Mouse (Mus musculus): Measurements from ENCODE around the gene Msh4.
A peak's percentile ranks its signal among the peaks of the same experiment; 100 is the strongest.
"Not testable (repeated sequence)": the region's sequence is repeated elsewhere in the genome, so short reads cannot be mapped to it uniquely, and the experiment has no call there.

Msh4 gene

DNA sequence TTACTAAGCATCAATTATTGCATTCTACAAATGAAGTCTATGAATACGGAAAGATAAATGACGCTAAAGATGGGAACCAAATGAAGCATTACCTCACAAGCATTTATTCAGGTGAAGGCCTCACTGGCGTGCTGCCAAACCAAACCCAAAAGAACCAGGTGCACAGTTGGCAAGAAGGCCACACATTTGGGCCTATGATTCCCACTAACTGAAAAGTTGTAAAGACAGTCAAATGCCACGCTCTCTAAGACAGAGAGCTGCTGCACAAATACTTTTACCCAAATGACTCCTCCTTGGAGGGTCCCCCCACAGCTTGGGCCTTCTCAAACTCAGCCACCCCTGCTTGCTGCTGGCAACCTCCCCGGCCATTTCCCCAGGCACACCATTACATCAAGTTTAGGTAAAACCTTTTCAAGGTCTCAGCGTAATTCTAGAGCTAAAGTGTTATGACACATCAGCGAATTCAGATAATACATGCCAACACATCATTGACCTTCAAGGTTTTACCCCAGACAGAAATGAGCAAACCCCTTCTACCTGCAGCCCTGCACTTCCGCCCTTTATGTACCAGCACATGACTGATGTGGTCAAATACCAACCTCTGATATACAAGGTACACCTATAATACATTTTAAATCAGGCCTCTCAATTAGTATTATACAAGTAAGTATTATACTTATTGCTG, 5.4 kb upstream of the Msh4 start:
- DNase-seq (ENCODE audit: low spot score in 2 of 2), result no peak

DNA sequence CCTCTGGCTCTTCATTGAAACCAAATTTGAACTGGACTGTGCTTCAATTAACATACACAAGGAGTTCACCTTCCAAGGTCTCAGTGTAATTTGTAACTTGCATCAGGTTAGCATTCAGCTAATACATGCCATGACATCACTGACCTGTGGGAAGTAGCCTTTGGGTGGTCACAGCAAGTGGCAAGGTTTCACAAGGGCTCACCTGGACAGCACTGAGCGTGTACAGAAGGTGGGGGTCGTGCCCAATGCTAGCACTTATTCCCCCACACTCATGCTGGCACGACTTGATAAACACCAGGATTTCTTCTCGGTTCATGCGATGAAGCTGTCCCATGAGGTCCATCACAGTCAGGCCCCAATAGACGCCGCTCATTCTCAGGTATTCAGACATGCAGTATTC, 4.6 kb upstream of the Msh4 start:
- DNase-seq (ENCODE audit: low spot score in 2 of 2), result no peak

GRCm38 (mm10) chr3:153908919-153909318, 3.0 kb upstream of the Msh4 start:
- DNase-seq (ENCODE audit: low spot score in 2 of 2), result no peak

GRCm38 (mm10) chr3:153905251-153906135, 445 bp downstream of the Msh4 start:
- DNase-seq (ENCODE audit: low spot score in 2 of 2), result no peak

GRCm38 (mm10) chr3:153904586-153904985, 1.4 kb downstream of the Msh4 start:
- DNase-seq (ENCODE audit: low spot score in 2 of 2), result no peak

DNA sequence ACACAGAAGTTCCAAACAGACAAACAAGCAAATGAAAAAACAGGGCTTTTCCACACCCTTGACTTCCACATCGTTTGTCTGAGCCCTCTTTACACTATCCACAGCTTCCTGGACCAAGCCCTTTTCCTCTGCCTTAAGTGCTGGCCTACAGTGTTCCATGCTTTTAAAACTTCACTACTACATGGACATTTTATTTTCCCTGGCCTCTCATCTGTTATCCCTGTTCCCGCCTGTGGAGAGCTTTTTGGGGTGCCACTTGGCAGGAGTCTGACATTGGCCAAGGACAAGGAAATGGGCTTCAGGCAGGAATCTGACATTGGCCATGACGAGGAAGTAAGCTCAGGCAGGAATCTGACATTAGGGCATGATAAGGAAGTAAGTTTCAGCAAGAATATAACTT, 3.3 kb downstream of the Msh4 start:
- DNase-seq (ENCODE audit: low spot score in 2 of 2), result no peak

- DNase-seq (ENCODE audit: low spot score in 2 of 2), result no peak
Measured at GRCm38 (mm10) chr3:153901904-153902303, 4.0 kb downstream of the Msh4 start.

GRCm38 (mm10) chr3:153897216-153897615, 8.7 kb downstream of the Msh4 start:
- no peak for DNase-seq (ENCODE audit: low spot score in 2 of 2)

GRCm38 (mm10) chr3:153895454-153895853, 10.5 kb downstream of the Msh4 start:
- DNase-seq (ENCODE audit: low spot score in 2 of 2), result no peak

DNA sequence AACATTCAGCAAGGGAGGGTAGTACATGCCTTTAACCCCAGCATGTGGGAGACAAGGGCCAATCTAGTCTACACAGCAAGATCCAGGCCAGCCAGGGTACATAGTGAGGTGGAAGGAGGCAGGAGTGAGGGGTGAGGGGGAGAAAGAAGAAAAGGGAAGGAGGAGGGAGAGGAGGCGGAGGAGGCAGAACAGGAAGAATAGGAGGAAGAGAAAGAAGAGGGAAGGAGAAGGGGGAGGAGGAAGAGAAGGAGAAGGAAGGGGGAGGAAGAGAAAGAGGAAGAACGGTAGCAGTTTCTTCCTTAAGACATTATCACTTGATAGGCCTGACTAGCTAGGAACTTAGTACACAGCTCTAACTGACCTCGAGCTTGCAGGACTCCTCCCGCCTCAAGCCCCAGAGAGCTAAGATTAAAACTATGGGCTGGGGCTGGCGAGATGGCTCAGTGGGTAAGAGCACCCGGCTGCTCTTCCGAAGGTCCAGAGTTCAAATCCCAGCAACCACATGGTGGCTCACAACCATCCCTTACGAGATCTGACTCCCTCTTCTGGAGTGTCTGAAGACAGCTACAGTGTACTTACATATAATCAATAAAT, 16.7 kb downstream of the Msh4 start:
- no peak for DNase-seq (ENCODE audit: low spot score in 2 of 2)

DNA sequence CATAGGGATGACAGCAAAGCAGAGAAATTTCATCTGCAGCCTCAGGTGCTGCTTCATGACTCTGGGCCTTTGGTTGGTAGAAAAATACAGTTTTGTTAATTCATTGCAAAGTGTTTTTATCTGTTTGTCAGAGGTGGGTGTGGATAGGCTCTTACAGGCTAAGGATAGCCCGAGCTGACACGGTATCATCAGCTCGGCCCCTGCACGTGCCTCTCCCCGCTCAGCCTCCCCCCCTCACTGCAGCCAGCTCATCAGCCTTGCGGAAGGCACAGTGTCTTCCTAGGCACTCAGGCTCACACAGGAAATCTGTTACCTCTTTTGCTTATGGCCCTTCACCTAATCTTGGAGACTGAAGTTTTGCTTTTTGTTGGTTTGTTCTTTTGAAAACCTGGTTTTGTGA, 17.8 kb downstream of the Msh4 start:
- no peak for DNase-seq (ENCODE audit: low spot score in 2 of 2)

DNA sequence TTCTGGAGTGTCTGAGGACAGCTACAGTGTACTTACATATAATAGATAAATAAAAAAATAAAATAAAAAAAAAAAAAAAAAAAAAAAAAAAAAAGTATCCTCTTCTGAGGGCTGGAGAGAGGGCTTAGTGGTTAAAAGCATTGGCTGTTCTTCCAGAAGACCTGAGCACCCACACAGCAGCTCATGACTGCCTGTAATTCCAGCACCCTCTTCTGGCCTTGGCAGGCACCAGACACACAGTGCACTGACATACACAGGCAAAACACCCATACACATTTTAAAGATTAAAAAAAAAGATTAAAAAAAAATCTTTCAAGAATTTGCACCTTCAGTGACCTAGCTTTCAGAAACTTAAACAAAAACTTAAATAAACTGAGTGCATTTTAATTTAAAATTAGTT, 19.6 kb downstream of the Msh4 start:
- no peak for DNase-seq (ENCODE audit: low spot score in 2 of 2)

DNA sequence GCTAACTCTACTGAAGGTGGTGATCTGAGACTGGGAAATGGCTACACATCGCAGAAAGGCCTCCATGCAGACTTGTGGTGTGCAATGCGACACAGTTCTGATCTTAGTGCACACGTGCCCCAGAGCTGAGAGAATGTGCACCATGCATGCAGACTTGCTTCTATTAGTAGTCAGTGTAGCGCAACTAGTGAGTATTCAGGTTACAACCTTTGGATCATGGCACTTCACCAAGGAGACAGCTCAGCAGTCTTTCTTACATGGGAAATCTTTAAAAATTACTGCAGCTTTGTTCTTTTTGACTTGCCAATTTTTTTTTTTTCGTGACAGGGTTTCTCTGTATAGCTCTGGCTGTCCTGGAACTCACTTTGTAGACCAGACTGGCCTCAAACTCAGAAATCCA, 34.5 kb downstream of the Msh4 start:
- no peak for DNase-seq (ENCODE audit: low spot score in 2 of 2)

DNA sequence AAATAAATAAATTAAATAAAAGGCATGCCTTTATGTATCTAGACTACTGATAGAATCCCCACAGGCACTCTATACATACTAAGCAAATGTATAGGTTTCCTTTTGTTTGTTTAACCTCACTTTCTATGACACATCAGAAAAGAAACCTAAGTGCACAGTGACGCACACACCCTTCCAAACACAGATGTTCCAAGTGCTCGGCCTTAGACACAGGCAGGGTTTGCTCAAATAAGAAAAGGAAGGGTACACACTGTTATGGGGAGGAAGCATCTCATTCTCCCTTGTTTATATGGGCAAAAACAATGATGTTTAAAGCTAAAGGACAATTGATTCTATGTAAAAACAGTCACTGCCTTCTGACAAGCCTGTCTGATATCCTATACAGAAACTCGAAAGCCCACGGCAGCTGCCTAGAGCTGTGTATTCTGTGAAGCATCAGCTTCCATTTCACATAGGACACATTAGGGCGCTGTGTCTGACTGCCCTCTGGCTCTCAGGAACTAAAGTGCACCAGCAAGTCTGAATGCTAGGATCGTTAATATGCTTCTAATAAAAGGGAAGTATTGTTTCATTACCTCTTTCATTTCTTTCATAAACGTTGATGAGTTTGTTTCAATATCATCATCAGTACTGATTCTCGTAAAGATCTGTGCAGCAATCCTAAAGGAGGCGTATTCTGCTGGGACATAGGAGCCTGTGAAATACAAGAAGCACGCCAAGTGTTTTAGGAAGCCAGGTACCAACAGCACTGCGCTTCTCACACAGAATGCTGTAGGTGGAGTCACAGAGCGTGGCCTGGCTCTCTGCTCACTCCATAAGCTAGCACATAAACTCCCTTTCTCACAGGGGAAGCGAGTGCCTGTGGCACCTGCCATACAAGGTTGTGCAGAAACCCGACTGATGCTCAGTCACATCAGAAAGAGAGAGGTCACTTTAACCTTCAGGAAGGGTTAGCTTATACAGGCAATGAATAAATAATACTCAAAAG, 38.5 kb downstream of the Msh4 start:
- DNase-seq (ENCODE audit: low spot score in 2 of 2), result no peak

DNA sequence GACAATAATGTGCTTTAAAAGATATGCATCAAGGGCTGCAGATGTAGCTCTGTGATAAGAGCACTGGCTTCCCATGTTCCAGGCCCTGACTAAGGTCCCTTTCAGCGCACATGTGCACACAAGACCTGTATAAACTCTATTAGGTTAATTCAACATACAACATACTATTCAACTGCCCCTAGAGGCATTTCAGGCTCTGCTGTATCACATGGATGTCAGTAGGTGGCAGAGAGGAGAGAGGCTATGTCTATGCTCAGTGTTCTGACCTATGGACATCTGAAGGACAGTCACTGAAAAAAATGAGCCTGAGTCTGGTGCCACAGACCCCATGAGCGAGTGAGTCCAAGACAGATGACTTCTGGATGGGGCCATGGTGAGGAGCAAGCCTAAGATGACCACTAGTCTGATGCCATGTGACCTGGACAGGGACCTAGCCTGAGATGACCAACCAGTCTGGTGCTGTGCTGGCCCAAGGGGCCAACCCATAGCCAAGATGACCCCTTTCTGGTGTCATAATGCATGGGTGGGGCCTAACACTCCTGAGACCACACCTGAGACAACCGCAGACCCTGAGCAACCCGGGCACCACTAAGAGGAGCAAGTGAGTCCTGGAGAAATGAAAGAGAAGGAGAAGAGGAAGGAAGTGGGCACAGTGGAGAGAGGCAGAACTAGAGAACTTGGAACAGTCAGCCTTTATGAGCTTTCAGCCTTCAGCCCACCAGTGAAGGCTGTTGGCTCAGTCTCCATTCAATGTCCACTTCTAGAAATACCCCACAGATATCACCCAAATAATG, 41.1 kb downstream of the Msh4 start:
- DNase-seq (ENCODE audit: low spot score in 2 of 2), result no peak

DNA sequence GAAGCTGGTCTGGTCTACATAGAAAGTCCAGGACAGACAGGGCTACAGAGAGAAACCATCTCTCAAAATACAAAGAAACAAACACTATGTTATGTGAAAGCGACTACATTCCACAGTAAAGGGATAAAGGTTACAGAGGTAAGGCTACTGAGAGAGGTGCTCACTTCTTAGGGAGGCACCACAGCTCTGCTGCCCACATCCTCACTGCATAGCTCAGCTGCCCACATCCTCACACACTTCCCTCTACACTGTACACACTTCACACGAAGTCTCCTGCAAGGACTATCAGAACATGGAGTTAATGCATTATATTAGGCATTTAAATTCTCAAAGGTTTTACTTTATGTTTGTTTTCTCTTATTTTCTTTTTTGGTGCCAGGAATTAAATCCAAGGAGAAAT, 42.1 kb downstream of the Msh4 start:
- DNase-seq (ENCODE audit: low spot score in 2 of 2), result no peak

DNA sequence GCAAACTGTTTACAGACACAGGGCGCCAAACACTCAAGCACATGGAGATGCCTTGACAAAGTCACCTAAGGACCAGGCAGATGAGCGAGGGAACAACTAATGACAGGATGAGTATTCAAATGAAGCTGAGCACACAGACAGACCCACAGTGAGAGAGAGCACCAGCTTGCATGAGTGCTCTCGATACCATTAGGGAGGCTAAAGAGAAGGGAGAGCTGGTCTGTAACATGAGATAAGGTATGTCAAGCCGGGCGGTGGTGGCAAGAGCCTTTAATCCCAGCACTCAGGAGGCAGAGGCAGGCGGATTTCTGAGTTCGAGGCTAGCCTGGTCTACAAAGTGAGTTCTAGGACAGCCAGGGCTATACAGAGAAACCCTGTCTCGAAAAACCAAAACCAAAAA, 45.5 kb downstream of the Msh4 start:
- DNase-seq (ENCODE audit: low spot score in 2 of 2), result not testable (repeated sequence)

DNA sequence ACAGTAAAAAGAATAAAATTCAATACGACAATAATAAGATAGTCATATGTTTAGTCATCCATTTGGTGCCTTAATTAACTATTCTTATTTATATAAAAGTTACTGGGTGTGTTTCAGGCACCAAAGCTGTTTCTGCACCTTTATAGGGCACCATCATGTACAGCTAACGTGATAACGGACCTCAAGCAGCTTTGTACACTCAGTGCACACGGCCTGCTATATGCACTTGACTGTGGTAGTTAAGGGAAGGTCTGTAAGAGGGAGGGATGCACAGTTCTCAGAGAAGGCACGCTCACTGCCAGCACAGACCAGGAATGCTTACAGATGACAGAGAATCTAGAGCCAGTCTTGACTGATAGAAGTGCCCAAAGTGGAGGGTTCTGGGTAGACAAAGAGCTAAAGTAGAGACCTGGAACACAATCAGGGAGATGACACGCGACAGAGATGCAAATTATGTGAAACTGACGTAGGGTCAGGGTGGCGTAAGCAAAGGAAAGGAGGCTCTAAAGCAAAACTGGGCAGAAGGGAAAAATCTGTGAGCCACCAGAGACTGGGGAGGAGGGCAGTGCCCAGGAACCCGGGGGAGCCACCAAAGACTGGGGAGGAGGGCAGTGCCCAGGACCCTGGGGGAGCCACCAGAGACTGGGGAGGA, 47.5 kb downstream of the Msh4 start:
- no peak for DNase-seq (ENCODE audit: low spot score in 2 of 2)

- DNase-seq (ENCODE audit: low spot score in 2 of 2), result peak; percentile 26 to 35
Measured at GRCm38 (mm10) chr3:153852266-153852665, 53.7 kb downstream of the Msh4 start.

- no peak for DNase-seq (ENCODE audit: low spot score in 2 of 2)
Measured at GRCm38 (mm10) chr3:153850759-153851158, 55.2 kb downstream of the Msh4 start.
